In genomic region chr16:8667261-8667660, GRCm38 (mm10) we compare ENCODE assay signal across 10 mouse cellular contexts. TPM values are rescaled to one million over a fixed set of nuclear protein-coding genes. Genes with fewer than 3 reads are reported as not detected.
DNase-seq lines count a peak whose midpoint lies in the region; ATAC-seq and TF ChIP-seq lines count a peak whose summit lies in the region.
"Had no signal": no experiment of that assay in that cellular context is flagged by ENCODE, and none has a peak within 500 bp of the region (broad histone marks: within the 10 kb centered on the region; RNA-seq: fewer than 3 reads in every experiment).

No protein-coding gene starts in this region.

- no peak for ATAC-seq in intestine, embryonic 16.5 days
- ATAC-seq in intestine, embryonic 15.5 days: no peak
- ATAC-seq in heart, embryonic 15.5 days (replicated peaks; ENCODE audit: insufficient number of reproducible peaks, insufficient read depth, low FRiP score, low read depth): no peak
- ATAC-seq in lung, postnatal 0 days: peak; percentile 5

- WGBS in intestine, embryonic 16.5 days: 78% methylated on average over 7 of the region's 7 CpGs
- 77% methylated on average over 7 of the region's 7 CpGs for WGBS in intestine, embryonic 15.5 days
- 67% methylated on average over 7 of the region's 7 CpGs for WGBS in heart, embryonic 15.5 days
- WGBS in lung, postnatal 0 days: 59% methylated on average over 7 of the region's 7 CpGs

- H3K4me2 ChIP-seq in intestine, embryonic 16.5 days (ENCODE audit: low read depth, low read length): no peak overlapping the region
- H3K4me2 ChIP-seq in intestine, embryonic 15.5 days (replicated peaks): no peak overlapping the region
- H3K4me2 ChIP-seq in heart, embryonic 15.5 days: peak overlapping the region; percentile 9; the same call in 1 of the 2 replicates
- H3K4me2 ChIP-seq in lung, postnatal 0 days (replicated peaks; ENCODE audit: low read depth, low read length): peak overlapping the region; percentile 22; the same call in 1 of the 2 replicates

- no peaks in the 10 kb centered on the region for H3K36me3 ChIP-seq in intestine, embryonic 16.5 days (ENCODE audit: control insufficient read depth, insufficient read depth, low read length)
- H3K36me3 ChIP-seq in intestine, embryonic 15.5 days: peaks cover 9% of the 10 kb centered on the region
- H3K36me3 ChIP-seq in heart, embryonic 15.5 days: 0 out of 2 replicates have a peak, but pooled peaks cover 2% of the 10 kb centered on the region
- H3K36me3 ChIP-seq in lung, postnatal 0 days (ENCODE audit: insufficient read depth, low read length): no peaks in the 10 kb centered on the region

- TF ChIP-seq EP300 in lung, postnatal 0 days (IDR thresholded peaks at IDR 0.05): no peak; the same call in 1 of the 2 replicates

- H3K9ac ChIP-seq in intestine, embryonic 16.5 days (ENCODE audit: low read depth, low read length): 0 out of 2 replicates have a peak overlapping the region, but pooled peaks have one; percentile 19
- H3K9ac ChIP-seq in intestine, embryonic 15.5 days: no peak overlapping the region
- no peak overlapping the region for H3K9ac ChIP-seq in heart, embryonic 15.5 days
- H3K9ac ChIP-seq in lung, postnatal 0 days (replicated peaks; ENCODE audit: low read depth): no peak overlapping the region

- TF ChIP-seq CTCF in lung, postnatal 0 days (IDR thresholded peaks at IDR 0.05): no peak

- no peaks in the 10 kb centered on the region for H3K9me3 ChIP-seq in intestine, embryonic 16.5 days (ENCODE audit: control insufficient read depth, low read length)
- H3K9me3 ChIP-seq in intestine, embryonic 15.5 days: no peaks in the 10 kb centered on the region
- no peaks in the 10 kb centered on the region for H3K9me3 ChIP-seq in heart, embryonic 15.5 days (replicated peaks)
- H3K9me3 ChIP-seq in lung, postnatal 0 days (ENCODE audit: low read length): no peaks in the 10 kb centered on the region

- H3K4me1 ChIP-seq in intestine, embryonic 16.5 days (ENCODE audit: control insufficient read depth, insufficient read depth, low read length): peaks cover 49% of the 10 kb centered on the region
- peaks cover 55% of the 10 kb centered on the region for H3K4me1 ChIP-seq in intestine, embryonic 15.5 days (replicated peaks)
- peaks cover 67% of the 10 kb centered on the region for H3K4me1 ChIP-seq in heart, embryonic 15.5 days (replicated peaks)
- peaks cover 39% of the 10 kb centered on the region for H3K4me1 ChIP-seq in lung, postnatal 0 days (ENCODE audit: insufficient read depth, low read depth, low read length)

- peak overlapping the region; percentile 28; the same call in 1 of the 2 replicates for H3K27ac ChIP-seq in intestine, embryonic 16.5 days (ENCODE audit: low read length)
- H3K27ac ChIP-seq in intestine, embryonic 15.5 days: no peak overlapping the region
- peak overlapping the region; percentile 60 for H3K27ac ChIP-seq in heart, embryonic 15.5 days
- peak overlapping the region; percentile 87 for H3K27ac ChIP-seq in lung, postnatal 0 days (ENCODE audit: low read length)

- peak; percentile 28 for DNase-seq in NIH3T3 (ENCODE audit: low read depth)
- peak; percentile 76 for DNase-seq in lung, postnatal 0 days (ENCODE audit: low spot score)
- DNase-seq in frontal cortex, postnatal 14 days (ENCODE audit: low spot score in 2 of 2): no peak
- no peak for DNase-seq in frontal cortex, postnatal 36 days (ENCODE audit: low spot score in 2 of 2)
- DNase-seq in thymus, postnatal 36 days: no peak
- DNase-seq: cerebellum, adult 9-11 months had no signal

- H3K4me3 ChIP-seq in intestine, embryonic 16.5 days (ENCODE audit: low read length): no peak overlapping the region
- no peak overlapping the region for H3K4me3 ChIP-seq in intestine, embryonic 15.5 days (replicated peaks)
- no peak overlapping the region for H3K4me3 ChIP-seq in heart, embryonic 15.5 days
- H3K4me3 ChIP-seq in lung, postnatal 0 days (ENCODE audit: low read depth, low read length): no peak overlapping the region

- no peaks in the 10 kb centered on the region for H3K27me3 ChIP-seq in intestine, embryonic 16.5 days (replicated peaks; ENCODE audit: control insufficient read depth, insufficient read depth, low read length)
- H3K27me3 ChIP-seq in intestine, embryonic 15.5 days (replicated peaks): no peaks in the 10 kb centered on the region
- H3K27me3 ChIP-seq in heart, embryonic 15.5 days: no peaks in the 10 kb centered on the region
- no peaks in the 10 kb centered on the region for H3K27me3 ChIP-seq in lung, postnatal 0 days (replicated peaks; ENCODE audit: insufficient read depth, low read length)
- H3K27me3 ChIP-seq: Patski had no signal

RNA-seq across cellular contexts. Expression of gene Carhsp1, which starts 4.7 kb away (rescaled TPM):
- 85.0 and 89.4 TPM in 2 replicates for polyA plus RNA-seq in intestine, embryonic 16.5 days (2015; fragmentation: Nextera tagmentation; extraction: Ambion mirVana)
- 89.8 and 90.4 TPM in 2 replicates for polyA plus RNA-seq in intestine, embryonic 15.5 days (2015; fragmentation: Nextera tagmentation; extraction: Ambion mirVana)
- polyA plus RNA-seq in heart, embryonic 15.5 days (2015; fragmentation: Nextera tagmentation; extraction: Ambion mirVana): 71.1 and 82.7 TPM in 2 replicates
- polyA plus RNA-seq in lung, postnatal 0 days (2015; fragmentation: Nextera tagmentation; extraction: Ambion mirVana): 86.9 and 97.1 TPM in 2 replicates

RNA-seq across cellular contexts. Expression of gene Gm5767, which starts 13.3 kb away (rescaled TPM):
- polyA plus RNA-seq in intestine, embryonic 16.5 days (2015; fragmentation: Nextera tagmentation; extraction: Ambion mirVana): not detected in 2 replicates
- not detected in 2 replicates for polyA plus RNA-seq in intestine, embryonic 15.5 days (2015; fragmentation: Nextera tagmentation; extraction: Ambion mirVana)
- polyA plus RNA-seq in heart, embryonic 15.5 days (2015; fragmentation: Nextera tagmentation; extraction: Ambion mirVana): not detected in 2 replicates
- not detected in 2 replicates for polyA plus RNA-seq in lung, postnatal 0 days (2015; fragmentation: Nextera tagmentation; extraction: Ambion mirVana)
- polyA plus RNA-seq: Patski had no signal

RNA-seq across cellular contexts. Expression of gene Tmem186, which starts 29.7 kb away (rescaled TPM):
- polyA plus RNA-seq in intestine, embryonic 16.5 days (2015; fragmentation: Nextera tagmentation; extraction: Ambion mirVana): 23.9 and 24.2 TPM in 2 replicates
- 22.0 and 22.2 TPM in 2 replicates for polyA plus RNA-seq in intestine, embryonic 15.5 days (2015; fragmentation: Nextera tagmentation; extraction: Ambion mirVana)
- polyA plus RNA-seq in heart, embryonic 15.5 days (2015; fragmentation: Nextera tagmentation; extraction: Ambion mirVana): 14.9 and 18.4 TPM in 2 replicates
- polyA plus RNA-seq in lung, postnatal 0 days (2015; fragmentation: Nextera tagmentation; extraction: Ambion mirVana): 8.2 and 8.7 TPM in 2 replicates

RNA-seq across cellular contexts. Expression of gene Pmm2, which starts 29.8 kb away (rescaled TPM):
- polyA plus RNA-seq in intestine, embryonic 16.5 days (2015; fragmentation: Nextera tagmentation; extraction: Ambion mirVana): 126 and 128 TPM in 2 replicates
- 92.0 and 98.9 TPM in 2 replicates for polyA plus RNA-seq in intestine, embryonic 15.5 days (2015; fragmentation: Nextera tagmentation; extraction: Ambion mirVana)
- 34.9 and 39.1 TPM in 2 replicates for polyA plus RNA-seq in heart, embryonic 15.5 days (2015; fragmentation: Nextera tagmentation; extraction: Ambion mirVana)
- 38.0 and 40.2 TPM in 2 replicates for polyA plus RNA-seq in lung, postnatal 0 days (2015; fragmentation: Nextera tagmentation; extraction: Ambion mirVana)

Comparison
In these comparisons a context has a peak if more than half of its experiments do, and no peak if none do; other contexts are left out.
1. H3K4me2 ChIP-seq: peak in heart, embryonic 15.5 days (single experiment) and lung, postnatal 0 days (single experiment); none in intestine, embryonic 16.5 days (single experiment) and intestine, embryonic 15.5 days (single experiment).
2. DNase-seq: peak in NIH3T3 (single experiment) and lung, postnatal 0 days (single experiment); none in frontal cortex, postnatal 14 days (0 of 2), frontal cortex, postnatal 36 days (0 of 2) and thymus, postnatal 36 days (0 of 2).